Mouse (Mus musculus): ENCODE measurements at regions not wholly inside any gene's neighbourhood (a gene's known extent, or its start where the extent isn't known, plus 50 kb on each side); places are given as distances from the start of the nearest gene placed in this dataset.
"Not testable (repeated sequence)": the region's sequence is repeated elsewhere in the genome, so short reads cannot be mapped to it uniquely, and the experiment has no call there.

DNA sequence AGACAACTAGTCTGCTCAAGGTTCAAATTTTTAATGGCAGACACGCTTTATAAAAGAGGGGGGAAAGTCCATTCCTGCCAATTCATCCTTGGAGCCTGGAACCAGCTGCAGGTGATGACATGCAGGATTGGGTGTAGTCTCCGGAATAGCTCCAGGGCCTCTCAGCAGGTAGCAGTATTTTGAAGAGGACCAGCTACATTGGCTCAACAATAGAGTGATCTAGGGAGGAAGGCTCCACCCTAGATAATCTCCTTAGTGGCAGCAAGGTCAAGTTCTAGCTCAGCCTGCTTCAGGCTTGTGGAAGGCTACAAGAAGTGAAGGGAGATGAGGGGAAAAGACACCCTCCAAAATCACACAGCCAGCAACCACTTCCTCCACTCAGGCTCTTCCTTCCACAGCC lies 1405.1 kb downstream of the 4930444P10Rik start:
- not testable (repeated sequence) for H3K36me3 ChIP-seq (ENCODE audit: control insufficient read depth in 1 of 2, insufficient read depth in 2 of 2, low read length in 2 of 2); DNase-seq (ENCODE audit: low read depth, low spot score); H3K4me3 ChIP-seq (ENCODE audit: control insufficient read depth in 1 of 2, insufficient read depth in 1 of 2, low read depth in 2 of 2, low read length in 2 of 2); H3K9me3 ChIP-seq (replicated peaks; ENCODE audit: insufficient read depth, low read length); H3K4me1 ChIP-seq (ENCODE audit: control insufficient read depth in 1 of 2, insufficient read depth in 2 of 2, low read length in 2 of 2); H3K79me2 ChIP-seq (ENCODE audit: control insufficient read depth, insufficient read depth, low read length, poor library complexity); H3K27me3 ChIP-seq (ENCODE audit: control insufficient read depth in 1 of 2, insufficient read depth in 2 of 2, low read length in 2 of 2); H3K27ac ChIP-seq (ENCODE audit: control insufficient read depth, low read depth, low read length); H3K9ac ChIP-seq (ENCODE audit: control insufficient read depth, low read depth, low read length, poor library complexity, severe bottlenecking)

DNA sequence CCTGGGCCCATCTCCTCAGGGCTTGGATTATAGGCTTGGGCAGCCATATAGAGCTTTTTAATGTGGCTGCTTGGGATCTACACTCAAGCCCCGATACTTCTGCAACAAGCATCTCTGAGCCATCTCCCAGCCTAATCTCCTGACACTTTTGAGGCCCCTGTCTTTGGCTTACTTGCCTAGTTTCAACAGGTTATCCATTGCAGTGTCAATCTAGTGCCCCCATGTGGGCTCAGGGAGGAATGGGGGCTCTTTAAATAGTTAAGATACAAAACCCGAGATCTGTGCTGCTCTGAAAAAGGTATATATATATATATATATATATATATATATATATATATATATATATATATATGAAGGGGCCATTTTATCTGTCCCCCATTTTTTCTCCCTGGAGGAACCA lies 1407.0 kb downstream of the 4930444P10Rik start:
- Histone ChIP-seq H3K27ac (ENCODE audit: control insufficient read depth, low read depth, low read length) (no peak overlapping the region), H3K79me2 (ENCODE audit: control insufficient read depth, insufficient read depth, low read length, poor library complexity) (no peaks in the 10 kb centered on the region), H3K9ac (ENCODE audit: control insufficient read depth, low read depth, low read length, poor library complexity, severe bottlenecking) (no peak overlapping the region), H3K9me3 (replicated peaks; ENCODE audit: insufficient read depth, low read length) (no peaks in the 10 kb centered on the region), H3K36me3 (ENCODE audit: control insufficient read depth in 1 of 2, insufficient read depth in 2 of 2, low read length in 2 of 2) (no peaks in the 10 kb centered on the region), H3K27me3 (ENCODE audit: control insufficient read depth in 1 of 2, insufficient read depth in 2 of 2, low read length in 2 of 2) (no peaks in the 10 kb centered on the region), H3K4me1 (ENCODE audit: control insufficient read depth in 1 of 2, insufficient read depth in 2 of 2, low read length in 2 of 2) (no peaks in the 10 kb centered on the region), H3K4me3 (ENCODE audit: control insufficient read depth in 1 of 2, insufficient read depth in 1 of 2, low read depth in 2 of 2, low read length in 2 of 2) (no peak overlapping the region)
- DNase-seq (ENCODE audit: low read depth, low spot score), result peak; percentile 3
- peak; percentile 16 for TF ChIP-seq RAD21 (IDR thresholded peaks at IDR 0.05; ENCODE audit: low read depth, low read length)
- peak in 1 of 3 experiments; percentile 12; a peak in 1 of 6 replicates for TF ChIP-seq CTCF (IDR thresholded peaks at IDR 0.05 in 2 of 3, conservative IDR thresholded peaks at IDR 0.05 in 1 of 3; ENCODE audit: control insufficient read depth in 1 of 3, insufficient read depth in 1 of 3, low read depth in 2 of 3, low read length in 3 of 3, poor library complexity in 1 of 3, severe bottlenecking in 1 of 3)
- TF ChIP-seq MYB (IDR thresholded peaks at IDR 0.05; ENCODE audit: low read depth, low read length), result no peak
- TF ChIP-seq HCFC1 (IDR thresholded peaks at IDR 0.05; ENCODE audit: low read depth, low read length), result no peak
- peak; percentile 38 for TF ChIP-seq SMC3 (IDR thresholded peaks at IDR 0.05; ENCODE audit: low read depth, low read length)

DNA sequence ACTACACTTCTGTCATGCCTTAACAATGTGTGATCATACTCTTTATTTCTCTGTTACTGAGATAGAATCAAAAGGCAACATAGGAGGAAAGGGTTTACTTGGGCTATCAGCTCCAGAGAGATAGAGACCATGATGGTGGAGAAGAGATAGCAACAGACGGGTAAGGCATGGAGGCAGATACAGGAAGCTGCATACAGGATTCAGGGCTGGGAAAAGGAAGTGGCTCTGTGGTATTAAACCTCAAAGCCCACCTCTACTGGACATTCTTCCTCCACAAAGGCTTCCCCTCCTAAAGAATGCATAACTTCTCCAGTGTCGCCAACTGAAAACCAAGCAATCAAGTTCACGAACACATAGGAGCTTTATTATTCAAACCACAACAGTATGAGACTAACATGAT lies 1412.7 kb downstream of the 4930444P10Rik start:
- no peak for DNase-seq (ENCODE audit: low read depth, low spot score)
- Histone ChIP-seq H3K9ac (ENCODE audit: control insufficient read depth, low read depth, low read length, poor library complexity, severe bottlenecking) (no peak overlapping the region), H3K27ac (ENCODE audit: control insufficient read depth, low read depth, low read length) (no peak overlapping the region), H3K27me3 (ENCODE audit: control insufficient read depth in 1 of 2, insufficient read depth in 2 of 2, low read length in 2 of 2) (no peaks in the 10 kb centered on the region), H3K79me2 (ENCODE audit: control insufficient read depth, insufficient read depth, low read length, poor library complexity) (no peaks in the 10 kb centered on the region), H3K36me3 (ENCODE audit: control insufficient read depth in 1 of 2, insufficient read depth in 2 of 2, low read length in 2 of 2) (no peaks in the 10 kb centered on the region), H3K4me3 (ENCODE audit: control insufficient read depth in 1 of 2, insufficient read depth in 1 of 2, low read depth in 2 of 2, low read length in 2 of 2) (no peak overlapping the region), H3K4me1 (ENCODE audit: control insufficient read depth in 1 of 2, insufficient read depth in 2 of 2, low read length in 2 of 2) (no peaks in the 10 kb centered on the region), H3K9me3 (replicated peaks; ENCODE audit: insufficient read depth, low read length) (no peaks in the 10 kb centered on the region)
- TF ChIP-seq RAD21 (IDR thresholded peaks at IDR 0.05; ENCODE audit: low read depth, low read length) (no peak), ZC3H11A (IDR thresholded peaks at IDR 0.05; ENCODE audit: low read depth, low read length) (no peak), NELFE (IDR thresholded peaks at IDR 0.05; ENCODE audit: low read depth, low read length) (no peak), ETS1 (IDR thresholded peaks at IDR 0.05; ENCODE audit: low read depth, low read length) (no peak), MEF2A (IDR thresholded peaks at IDR 0.05; ENCODE audit: extremely low read depth, insufficient replicate concordance, low read depth, low read length, poor library complexity, severe bottlenecking) (no peak), MXI1 (IDR thresholded peaks at IDR 0.05; ENCODE audit: low read depth, low read length) (no peak), NRF1 (IDR thresholded peaks at IDR 0.05; ENCODE audit: insufficient read depth, low read depth, low read length, poor library complexity, severe bottlenecking) (no peak), HCFC1 (IDR thresholded peaks at IDR 0.05; ENCODE audit: low read depth, low read length) (no peak), GABPA (IDR thresholded peaks at IDR 0.05; ENCODE audit: low read depth, low read length) (no peak), TBP (IDR thresholded peaks at IDR 0.05; ENCODE audit: low read depth, low read length) (no peak), POLR2AphosphoS5 (IDR thresholded peaks at IDR 0.05; ENCODE audit: borderline replicate concordance, low read depth, low read length) (no peak), ZNF384 (IDR thresholded peaks at IDR 0.05; ENCODE audit: low read depth, low read length) (no peak), ELF1 (IDR thresholded peaks at IDR 0.05; ENCODE audit: low read depth, low read length) (no peak), MYB (IDR thresholded peaks at IDR 0.05; ENCODE audit: low read depth, low read length) (no peak), KAT2A (conservative IDR thresholded peaks at IDR 0.05; ENCODE audit: low read depth, low read length) (no peak), CHD2 (IDR thresholded peaks at IDR 0.05; ENCODE audit: low read length) (no peak), POLR2A (IDR thresholded peaks at IDR 0.05; ENCODE audit: control insufficient read depth in 1 of 2, insufficient read depth in 1 of 2, low read depth in 1 of 2, low read length in 2 of 2, poor library complexity in 1 of 2) (no peak), TCF12 (IDR thresholded peaks at IDR 0.05; ENCODE audit: low read depth, low read length) (no peak), ZMIZ1 (IDR thresholded peaks at IDR 0.05; ENCODE audit: low read depth, low read length) (no peak)

Data from MEL (cell line).